Mouse (Mus musculus) bone marrow, adult 2 months (tissue): ENCODE results near the gene Ramp2.

ENCODE experiments used
- CTCF ChIP-seq: fragments of 200-500 bp; IDR thresholded peaks from 2 replicates; pipeline ENCODE4 v1.5.1; 2011; ENCODE audit warnings: low read length, control low read depth; ENCODE audit not compliant: control insufficient read depth, insufficient read depth
- POLR2A ChIP-seq: fragments of 200-500 bp; IDR thresholded peaks from 2 replicates; pipeline ENCODE4 v1.6.1; 2011; ENCODE audit warnings: low read depth, mild to moderate bottlenecking, control low read depth, low read length, borderline replicate concordance; ENCODE audit not compliant: control insufficient read depth

DNA sequence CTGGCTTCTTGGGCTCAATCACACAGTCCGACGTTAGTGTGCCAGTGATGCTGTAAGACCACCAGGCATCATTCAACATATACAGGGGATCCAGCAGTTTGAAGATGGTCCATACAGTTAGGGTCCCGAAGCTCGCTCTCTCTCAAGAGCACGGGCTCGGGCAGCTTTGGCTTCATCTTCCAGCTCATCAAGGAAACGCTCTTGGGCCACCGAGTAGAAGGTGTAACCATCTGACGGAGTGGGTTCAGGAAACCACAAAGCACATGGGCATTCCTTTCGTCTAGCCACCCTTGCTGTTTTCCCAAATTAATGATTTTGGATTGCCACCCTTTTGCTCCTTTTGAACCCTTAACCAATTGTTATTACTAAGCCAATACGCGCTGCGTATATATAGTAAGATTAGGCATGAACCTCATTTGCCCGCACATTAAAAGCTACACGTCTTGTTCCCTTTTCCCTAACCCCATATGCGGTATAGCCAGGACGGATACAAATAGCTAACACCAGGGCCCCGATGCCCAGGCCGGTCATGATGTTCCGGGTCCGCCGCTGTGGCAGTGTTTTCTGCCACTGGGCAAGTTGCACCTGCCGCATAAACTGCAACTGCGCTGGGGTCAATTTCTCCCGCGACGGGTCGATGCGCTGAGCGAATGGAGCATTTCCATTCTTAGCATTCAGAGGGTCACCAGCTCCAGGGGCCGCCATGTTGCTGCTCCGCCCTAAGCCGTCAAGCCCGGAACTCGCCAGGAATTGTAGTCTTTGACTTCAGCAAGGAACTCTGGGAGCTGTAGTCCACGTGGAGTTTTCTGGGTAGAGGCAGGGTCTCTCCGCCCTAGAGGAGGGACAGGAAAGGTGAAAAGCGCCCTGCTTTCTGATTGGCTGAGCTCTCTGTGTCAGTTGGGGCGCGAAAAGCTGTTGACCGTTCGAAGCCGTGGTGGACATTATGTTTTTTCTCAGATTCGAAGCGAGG is 32.7 kb downstream of the Ramp2 start, which contains the start of the genes Cntd1 and Coa3:
- TF ChIP-seq POLR2A (peak; percentile 72; the same call in 1 of the 2 replicates), CTCF (no peak)
